Comparison of ENCODE assay signal across 7 mouse cellular contexts in genomic region chr1:105993196-105993595, GRCm38 (mm10). TPM values are rescaled to one million over a fixed set of nuclear protein-coding genes. Genes with fewer than 3 reads are reported as not detected.
A peak's percentile ranks its signal among the peaks of the same experiment; 100 is the strongest.
DNase-seq lines count a peak whose midpoint lies in the region; ATAC-seq and TF ChIP-seq lines count a peak whose summit lies in the region.

No protein-coding gene starts in this region.

- dilution Hi-C loops in CH12.LX (cut with MboI; ENCODE audit: extremely low pct_ligation_motif_present, extremely low pct_unique_long_range_greater_than_20kb, low sequenced_read_pairs): no loop called here

- peak overlapping the region; percentile 47 for H3K9ac ChIP-seq in CH12.LX (ENCODE audit: insufficient read depth, low read depth)
- peak overlapping the region; percentile 8; the same call in 1 of the 2 replicates for H3K9ac ChIP-seq in limb, embryonic 12.5 days (replicated peaks)
- H3K9ac ChIP-seq in midbrain, embryonic 15.5 days: peak overlapping the region; percentile 72

- H3K36me3 ChIP-seq in CH12.LX (replicated peaks in 1 of 2; ENCODE audit: control insufficient read depth in 1 of 2, insufficient read depth in 1 of 2, low read length in 1 of 2): peaks cover 0 to 3% of the 10 kb centered on the region in 2 experiments
- H3K36me3 ChIP-seq in embryonic facial prominence, embryonic 10.5 days (replicated peaks): no peaks in the 10 kb centered on the region
- no peaks in the 10 kb centered on the region for H3K36me3 ChIP-seq in limb, embryonic 12.5 days
- H3K36me3 ChIP-seq in midbrain, embryonic 15.5 days (replicated peaks): no peaks in the 10 kb centered on the region

- H3K79me2 ChIP-seq in CH12.LX (replicated peaks; ENCODE audit: control insufficient read depth, extremely low read depth, insufficient read depth, poor library complexity, severe bottlenecking): peaks cover 39% of the 10 kb centered on the region

- H3K9me3 ChIP-seq in CH12.LX (replicated peaks; ENCODE audit: low read length): no peaks in the 10 kb centered on the region
- no peaks in the 10 kb centered on the region for H3K9me3 ChIP-seq in embryonic facial prominence, embryonic 10.5 days
- no peaks in the 10 kb centered on the region for H3K9me3 ChIP-seq in limb, embryonic 12.5 days
- H3K9me3 ChIP-seq in midbrain, embryonic 15.5 days: no peaks in the 10 kb centered on the region

- peak overlapping the region; percentile 66 to 87 (median 75) for H3K4me3 ChIP-seq in CH12.LX (replicated peaks in 1 of 3; ENCODE audit: low read depth in 2 of 3, low read length in 2 of 3, poor library complexity in 1 of 3)
- peak overlapping the region; percentile 88 for H3K4me3 ChIP-seq in embryonic facial prominence, embryonic 10.5 days
- peak overlapping the region; percentile 67 for H3K4me3 ChIP-seq in limb, embryonic 12.5 days (replicated peaks)
- H3K4me3 ChIP-seq in midbrain, embryonic 15.5 days: peak overlapping the region; percentile 81

- H3K4me2 ChIP-seq in CH12.LX (ENCODE audit: insufficient read depth, low read depth, poor library complexity, severe bottlenecking): peak overlapping the region; percentile 98
- H3K4me2 ChIP-seq in limb, embryonic 12.5 days: peak overlapping the region; percentile 99
- H3K4me2 ChIP-seq in midbrain, embryonic 15.5 days: peak overlapping the region; percentile 77

- no peak for TF ChIP-seq POLR2A in CH12.LX (IDR thresholded peaks at IDR 0.05; ENCODE audit: low read depth, low read length)

- DNase-seq in CH12.LX (ENCODE audit: extremely low read depth): no peak
- DNase-seq in MEL-GATA-1-ER (ENCODE audit: extremely low read depth, low read depth): peak; percentile 44
- no peak for DNase-seq in embryonic facial prominence, embryonic 10.5 days (ENCODE audit: low spot score)
- peak; percentile 39 to 58 for DNase-seq in heart, postnatal 36 days

- 14% methylated on average over 7 of the region's 7 CpGs for WGBS in embryonic facial prominence, embryonic 10.5 days
- WGBS in limb, embryonic 12.5 days: 7% methylated on average over 7 of the region's 7 CpGs
- WGBS in midbrain, embryonic 15.5 days: 6% methylated on average over 7 of the region's 7 CpGs

- in situ Hi-C loops in CH12.LX (cut with MboI; ENCODE audit: low pct_ligation_motif_present, low pct_unique_long_range_greater_than_20kb, low sequenced_read_pairs): no loop called here

- intact Hi-C loops in heart, postnatal 36 days (cut with DNase I): loop anchor here (5.0 to 10.0 kb wide), 2 partner anchors 328 to 764 kb away; partner anchors contain the start of genes Kdsr, Pign and Relch

- H3K27me3 ChIP-seq in CH12.LX (replicated peaks): no peaks in the 10 kb centered on the region
- H3K27me3 ChIP-seq in embryonic facial prominence, embryonic 10.5 days (replicated peaks; ENCODE audit: low read depth, poor library complexity, severe bottlenecking): peaks cover 14% of the 10 kb centered on the region; the same call in 1 of the 2 replicates
- H3K27me3 ChIP-seq in limb, embryonic 12.5 days: no peaks in the 10 kb centered on the region; the same call in 1 of the 2 replicates
- no peaks in the 10 kb centered on the region for H3K27me3 ChIP-seq in midbrain, embryonic 15.5 days (replicated peaks)

- H3K4me1 ChIP-seq in CH12.LX (ENCODE audit: control insufficient read depth in 1 of 2, insufficient read depth in 2 of 2): peaks cover 4 to 42% of the 10 kb centered on the region in 2 experiments; a peak in 3 of 4 replicates
- H3K4me1 ChIP-seq in embryonic facial prominence, embryonic 10.5 days: peaks cover 43% of the 10 kb centered on the region
- peaks cover 38% of the 10 kb centered on the region for H3K4me1 ChIP-seq in limb, embryonic 12.5 days (replicated peaks)
- peaks cover 34% of the 10 kb centered on the region for H3K4me1 ChIP-seq in midbrain, embryonic 15.5 days

- peak overlapping the region; percentile 31; the same call in 1 of the 2 replicates for H3K27ac ChIP-seq in CH12.LX (ENCODE audit: insufficient read depth, low read depth)
- H3K27ac ChIP-seq in embryonic facial prominence, embryonic 10.5 days (replicated peaks): peak overlapping the region; percentile 90
- H3K27ac ChIP-seq in limb, embryonic 12.5 days: no peak overlapping the region
- peak overlapping the region; percentile 74; the same call in 1 of the 2 replicates for H3K27ac ChIP-seq in midbrain, embryonic 15.5 days

- no peak for TF ChIP-seq RAD21 in CH12.LX (IDR thresholded peaks at IDR 0.05; ENCODE audit: low read depth, low read length)

- no peak for TF ChIP-seq EP300 in CH12.LX (IDR thresholded peaks at IDR 0.05; ENCODE audit: low read length)

- TF ChIP-seq CTCF in CH12.LX (conservative IDR thresholded peaks at IDR 0.05 in 1 of 2, IDR thresholded peaks at IDR 0.05 in 1 of 2; ENCODE audit: low read depth in 2 of 2, low read length in 2 of 2): no peak

- ATAC-seq in limb, embryonic 12.5 days (ENCODE audit: insufficient number of reproducible peaks, insufficient read depth, low FRiP score, low TSS enrichment, low read depth): no peak
- no peak for ATAC-seq in midbrain, embryonic 15.5 days (replicated peaks)
- no peak for ATAC-seq in frontal cortex, adult (ENCODE audit: low TSS enrichment)

TF ChIP-seq in CH12.LX, 34 proteins besides CTCF, POLR2A, EP300 and RAD21:
- no peak for TF ChIP-seq JUND (conservative IDR thresholded peaks at IDR 0.05; ENCODE audit: low read depth, low read length)
- TF ChIP-seq TBP (conservative IDR thresholded peaks at IDR 0.05; ENCODE audit: low read depth, low read length): no peak
- TF ChIP-seq ETS1 (conservative IDR thresholded peaks at IDR 0.05; ENCODE audit: low read depth, low read length): no peak
- TF ChIP-seq BHLHE40 (IDR thresholded peaks at IDR 0.05; ENCODE audit: low read depth, low read length): no peak
- no peak for TF ChIP-seq MEF2A (IDR thresholded peaks at IDR 0.05; ENCODE audit: borderline replicate concordance, low read depth, low read length)
- TF ChIP-seq SMC3 (IDR thresholded peaks at IDR 0.05; ENCODE audit: low read depth, low read length): no peak
- TF ChIP-seq JUN (IDR thresholded peaks at IDR 0.05; ENCODE audit: insufficient read depth, low read depth, low read length): no peak
- no peak for TF ChIP-seq POLR2AphosphoS2 (IDR thresholded peaks at IDR 0.05; ENCODE audit: low read depth, low read length)
- no peak for TF ChIP-seq ZC3H11A (IDR thresholded peaks at IDR 0.05; ENCODE audit: low read depth, low read length)
- TF ChIP-seq NELFE (IDR thresholded peaks at IDR 0.05; ENCODE audit: low read depth, low read length): no peak
- no peak for TF ChIP-seq ZKSCAN1 (IDR thresholded peaks at IDR 0.05; ENCODE audit: borderline replicate concordance, low read depth, low read length)
- TF ChIP-seq HCFC1 (IDR thresholded peaks at IDR 0.05; ENCODE audit: low read depth, low read length): no peak
- TF ChIP-seq IRF4 (IDR thresholded peaks at IDR 0.05; ENCODE audit: low read depth, low read length): no peak
- no peak for TF ChIP-seq NRF1 (IDR thresholded peaks at IDR 0.05; ENCODE audit: low read depth, low read length)
- TF ChIP-seq ZMIZ1 (IDR thresholded peaks at IDR 0.05; ENCODE audit: low read depth, low read length): no peak
- no peak for TF ChIP-seq UBTF (IDR thresholded peaks at IDR 0.05; ENCODE audit: low read depth, low read length)
- TF ChIP-seq PAX5 (IDR thresholded peaks at IDR 0.05; ENCODE audit: low read length): no peak
- no peak for TF ChIP-seq MAZ (IDR thresholded peaks at IDR 0.05; ENCODE audit: low read depth, low read length)

RNA-seq across cellular contexts. Expression of gene Zcchc2, which starts 3.0 kb away (rescaled TPM):
- total RNA-seq in CH12.LX (2012; rRNA removed): 7.8 TPM in 2 replicates
- total RNA-seq in CH12.LX (2014; rRNA removed): 6.7 and 6.8 TPM in 2 replicates
- polyA plus RNA-seq in CH12.LX (2012; ENCODE audit: insufficient read length, low read depth): 10.5 and 12.6 TPM in 2 replicates
- 1.9 and 2.3 TPM in 2 replicates for polyA plus RNA-seq in embryonic facial prominence, embryonic 10.5 days (2016; fragmentation: Nextera tagmentation; extraction: Ambion mirVana)
- total RNA-seq in heart, postnatal 36 days (2021): 10 to 100 TPM in 1 of 2 experiments, 1 to 10 TPM in 1; 9.8 to 10.4 TPM
- polyA plus RNA-seq in limb, embryonic 12.5 days (2016; fragmentation: Nextera tagmentation; extraction: Ambion mirVana): 1.7 and 1.8 TPM in 2 replicates
- 2.3 and 2.7 TPM in 2 replicates for polyA plus RNA-seq in midbrain, embryonic 15.5 days (2015; fragmentation: Nextera tagmentation; extraction: Ambion mirVana)

Comparison
In these comparisons a context has a peak if more than half of its experiments do, and no peak if none do; other contexts are left out.
1. DNase-seq: peak in MEL-GATA-1-ER (single experiment) and heart, postnatal 36 days (2 of 2); none in CH12.LX (single experiment) and embryonic facial prominence, embryonic 10.5 days (single experiment).
2. H3K9ac ChIP-seq: peak in every context shown above with its lines; median percentile 72 in midbrain, embryonic 15.5 days; 47 in CH12.LX; 8 in limb, embryonic 12.5 days.
3. Peak in every context shown above with its lines, with median percentiles within 50 percentile points of each other: H3K4me2 ChIP-seq and H3K4me3 ChIP-seq.